Mouse (Mus musculus) cortical plate, adult 2 months (tissue): ENCODE results near the gene Tfcp2l1.

Experiments
- CTCF ChIP-seq: fragments of 200-500 bp; IDR thresholded peaks from 2 replicates; pipeline ENCODE4 v1.5.1; 2011; ENCODE audit warnings: mild to moderate bottlenecking, control low read depth, low read length; ENCODE audit not compliant: insufficient read depth; ENCODE audit errors: extremely low read depth
- POLR2A ChIP-seq: fragments of 200-500 bp; IDR thresholded peaks from 2 replicates; pipeline ENCODE4 v1.6.1; 2011; ENCODE audit warnings: mild to moderate bottlenecking, low read length, control low read depth; ENCODE audit not compliant: insufficient read depth; ENCODE audit errors: extremely low read depth

DNA sequence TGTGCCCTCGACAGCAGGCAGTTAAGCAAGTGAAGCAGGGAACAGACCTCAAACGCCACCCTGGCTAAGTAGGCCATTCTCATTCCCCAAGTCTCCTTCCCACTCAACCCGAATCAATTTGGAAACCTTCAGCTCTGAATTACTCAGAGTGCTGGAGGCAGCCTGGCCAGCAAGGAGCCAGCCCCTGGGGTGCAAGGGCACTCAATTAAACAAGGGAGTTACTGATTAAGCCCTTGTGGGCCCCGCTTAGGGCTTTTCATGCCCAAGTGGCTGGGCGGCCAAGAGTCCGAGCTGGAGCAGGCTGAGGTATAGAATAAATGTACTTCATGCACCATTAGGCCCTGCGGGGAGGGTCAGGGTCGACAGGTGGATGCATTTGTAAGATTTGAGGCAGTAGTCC lies 44.5 kb downstream of the Tfcp2l1 start:
- TF ChIP-seq POLR2A (no peak), CTCF (no peak)
